Mouse (Mus musculus): ENCODE results near the gene Ppp1r26.

Ppp1r26 gene

DNA sequence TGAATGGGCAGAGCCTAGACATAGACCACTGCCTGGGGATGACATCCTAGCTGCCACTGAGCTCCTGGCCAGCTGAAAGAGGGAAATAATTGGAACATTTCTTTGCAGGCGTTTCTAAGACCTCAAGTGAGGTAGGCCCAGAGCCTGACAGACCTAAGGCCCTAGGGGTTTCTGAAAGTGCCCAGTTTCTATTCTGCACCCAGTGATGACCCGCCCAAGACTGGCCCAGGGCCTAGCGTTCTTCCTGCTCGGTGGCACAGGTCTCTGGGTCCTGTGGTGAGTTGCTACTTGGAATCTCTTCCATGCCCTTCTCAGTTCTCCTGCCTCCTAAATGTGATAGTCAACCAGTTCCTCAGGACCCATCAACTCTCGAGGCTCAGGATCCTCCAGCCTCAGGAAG is 51.0 kb downstream of the Ppp1r26 start:
- DNase-seq (ENCODE audit: low spot score), result no peak

DNA sequence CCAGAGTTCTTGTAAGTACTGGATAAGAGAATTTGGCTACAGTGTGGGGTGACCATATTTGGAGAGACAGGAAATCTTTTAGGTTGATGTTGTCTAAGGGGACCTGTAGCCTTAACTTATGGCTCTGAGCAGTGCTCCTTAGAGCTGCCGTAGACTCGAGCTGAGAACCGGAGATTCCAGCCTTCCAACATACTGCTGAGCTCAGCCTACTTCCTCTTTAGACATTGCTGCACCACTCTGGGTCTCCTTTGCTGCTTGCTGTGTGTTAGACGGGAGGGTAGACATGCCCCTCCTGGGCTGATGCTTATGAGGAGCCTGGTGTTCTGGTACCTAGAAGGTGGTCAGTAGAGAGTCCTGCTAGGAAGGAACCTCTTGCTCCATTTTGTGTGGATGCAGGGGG is 51.8 kb downstream of the Ppp1r26 start:
- no peak for DNase-seq (ENCODE audit: low spot score)

DNA sequence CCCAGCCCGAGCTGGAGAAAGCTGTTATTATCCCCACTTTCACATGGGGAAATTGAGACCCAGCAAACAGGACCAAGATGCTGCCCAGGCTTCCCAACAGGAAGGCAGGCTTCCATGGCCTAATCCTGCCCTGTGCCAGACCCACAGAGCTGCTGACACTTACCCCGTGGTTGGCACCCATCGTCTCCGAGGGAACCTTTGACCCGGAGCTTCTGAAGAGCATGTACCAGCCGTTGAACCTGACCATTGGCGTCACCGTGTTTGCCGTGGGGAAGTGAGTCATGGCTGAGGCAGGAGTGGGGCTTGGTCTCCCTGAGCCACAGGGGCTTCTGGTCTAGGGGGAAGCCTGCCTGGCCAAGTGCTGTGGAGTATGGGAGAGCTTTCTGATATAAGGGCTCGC is 56.4 kb downstream of the Ppp1r26 start:
- no peak for DNase-seq (ENCODE audit: low spot score)

DNA sequence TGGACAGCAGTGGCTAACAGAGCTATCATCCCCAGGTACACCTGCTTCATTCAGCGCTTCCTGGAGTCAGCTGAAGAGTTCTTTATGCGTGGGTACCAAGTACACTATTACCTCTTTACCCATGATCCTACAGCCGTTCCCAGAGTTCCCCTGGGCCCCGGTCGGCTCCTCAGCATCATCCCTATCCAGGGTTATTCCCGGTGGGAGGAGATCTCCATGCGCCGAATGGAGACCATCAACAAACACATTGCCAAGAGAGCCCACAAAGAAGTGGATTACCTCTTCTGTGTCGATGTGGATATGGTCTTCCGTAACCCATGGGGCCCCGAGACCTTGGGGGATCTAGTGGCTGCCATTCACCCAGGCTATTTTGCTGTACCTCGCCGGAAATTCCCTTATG is 58.1 kb downstream of the Ppp1r26 start:
- no peak for DNase-seq (ENCODE audit: low spot score)
